Mouse (Mus musculus) CH12.LX (cell line): ENCODE data around the gene Cul5. TPM values are rescaled to one million over a fixed set of nuclear protein-coding genes. Genes with fewer than 3 reads are reported as not detected.

ENCODE experiments used
- DNase-seq: peaks from one replicate; pipeline ENCODE4 v3.0.0-alpha.2; 2013; ENCODE audit errors: extremely low read depth
- H3K27ac ChIP-seq: 2 replicates; pipeline ENCODE4 v1.5.1; 2012; ENCODE audit warnings: low read depth, mild to moderate bottlenecking, control low read depth, moderate library complexity; ENCODE audit not compliant: insufficient read depth
- H3K27me3 ChIP-seq: replicated peaks from 2 replicates; pipeline ENCODE3; 2012; ENCODE audit warnings: inconsistent platforms
- H3K36me3 ChIP-seq, 2 experiments: replicated peaks in 1 of 2; 2 replicates each; pipeline versions ENCODE3 to v1.6.1; 2012; ENCODE audit warnings: inconsistent platforms in 1 of 2, low read length in 1 of 2, mild to moderate bottlenecking in 1 of 2, mixed read lengths in 1 of 2, moderate library complexity in 1 of 2; ENCODE audit not compliant: control insufficient read depth in 1 of 2, insufficient read depth in 1 of 2
- H3K4me1 ChIP-seq, 2 experiments: 2 replicates each; pipeline ENCODE4 v1.6.1; 2012; ENCODE audit warnings: inconsistent platforms in 1 of 2, moderate library complexity in 1 of 2; ENCODE audit not compliant: insufficient read depth in 2 of 2, control insufficient read depth in 1 of 2
- H3K4me2 ChIP-seq: 2 replicates; pipeline ENCODE4 v1.6.1; 2012; ENCODE audit warnings: low read depth, mild to moderate bottlenecking, control low read depth; ENCODE audit not compliant: poor library complexity, insufficient read depth, severe bottlenecking
- H3K4me3 ChIP-seq, 3 experiments: fragments of 150-350 bp in 1 of 3; sonication (generic) in 1 of 3; replicated peaks in 1 of 3; 2 replicates each; pipeline versions ENCODE3 to v1.5.1; 2011 to 2012; ENCODE audit warnings: low read depth in 2 of 3, low read length in 2 of 3, mild to moderate bottlenecking in 2 of 3, moderate library complexity in 2 of 3, control low read depth in 1 of 3, improper control_type of control experiment in 1 of 3, inconsistent platforms in 1 of 3, mixed read lengths in 1 of 3; ENCODE audit not compliant: poor library complexity in 1 of 3
- H3K79me2 ChIP-seq: replicated peaks from 2 replicates; pipeline ENCODE4 v1.6.1; 2012; ENCODE audit warnings: mild to moderate bottlenecking, moderate library complexity; ENCODE audit not compliant: control insufficient read depth, poor library complexity, insufficient read depth, severe bottlenecking; ENCODE audit errors: extremely low read depth
- H3K9ac ChIP-seq: 2 replicates; pipeline ENCODE4 v1.6.1; 2012; ENCODE audit warnings: low read depth, mild to moderate bottlenecking, control low read depth, moderate library complexity; ENCODE audit not compliant: insufficient read depth
- H3K9me3 ChIP-seq: replicated peaks from 2 replicates; pipeline ENCODE3; 2012; ENCODE audit warnings: low read length, inconsistent platforms, mixed read lengths
- CHD1 ChIP-seq: IDR thresholded peaks from 2 replicates; pipeline ENCODE4 v1.6.1; 2012; ENCODE audit warnings: low read depth, low read length, improper control_type of control experiment, inconsistent platforms
- CTCF ChIP-seq, 2 experiments: IDR thresholded peaks in 1 of 2; conservative IDR thresholded peaks in 1 of 2; 2 replicates each; pipeline ENCODE4 v1.5.1; 2011 to 2012; ENCODE audit warnings: low read depth in 2 of 2, low read length in 2 of 2, improper control_type of control experiment in 1 of 2, inconsistent platforms in 1 of 2, mild to moderate bottlenecking in 1 of 2, moderate library complexity in 1 of 2
- ELF1 ChIP-seq: IDR thresholded peaks from 2 replicates; pipeline ENCODE4 v1.6.1; 2014; ENCODE audit warnings: low read depth, mild to moderate bottlenecking, inconsistent platforms, low read length, improper control_type of control experiment
- ETS1 ChIP-seq: conservative IDR thresholded peaks from 2 replicates; pipeline ENCODE4 v1.6.1; 2012; ENCODE audit warnings: low read depth, mild to moderate bottlenecking, inconsistent platforms, low read length, improper control_type of control experiment, moderate library complexity
- GABPA ChIP-seq: IDR thresholded peaks from 2 replicates; pipeline ENCODE4 v1.6.1; 2012; ENCODE audit warnings: low read depth, low read length, improper control_type of control experiment, inconsistent platforms; ENCODE audit not compliant: insufficient replicate concordance
- JUN ChIP-seq: IDR thresholded peaks from 2 replicates; pipeline ENCODE4 v1.6.1; 2011; ENCODE audit warnings: low read depth, mild to moderate bottlenecking, low read length, improper control_type of control experiment, moderate library complexity; ENCODE audit not compliant: insufficient read depth
- JUND ChIP-seq: conservative IDR thresholded peaks from 2 replicates; pipeline ENCODE4 v1.6.1; 2011; ENCODE audit warnings: low read depth, low read length, improper control_type of control experiment
- MAFK ChIP-seq: IDR thresholded peaks from 2 replicates; pipeline ENCODE4 v1.6.1; 2011; ENCODE audit warnings: low read length, improper control_type of control experiment; ENCODE audit not compliant: insufficient replicate concordance
- MAX ChIP-seq: IDR thresholded peaks from 2 replicates; pipeline ENCODE4 v1.6.1; 2011; ENCODE audit warnings: low read length, improper control_type of control experiment
- MAZ ChIP-seq: IDR thresholded peaks from 2 replicates; pipeline ENCODE4 v1.6.1; 2012; ENCODE audit warnings: low read depth, mild to moderate bottlenecking, inconsistent platforms, low read length, improper control_type of control experiment, moderate library complexity
- MEF2A ChIP-seq: IDR thresholded peaks from 2 replicates; pipeline ENCODE4 v1.6.1; 2014; ENCODE audit warnings: low read depth, mild to moderate bottlenecking, inconsistent platforms, low read length, improper control_type of control experiment, borderline replicate concordance
- NELFE ChIP-seq: IDR thresholded peaks from 2 replicates; pipeline ENCODE4 v1.6.1; 2011; ENCODE audit warnings: low read depth, low read length, improper control_type of control experiment
- NRF1 ChIP-seq: IDR thresholded peaks from 2 replicates; pipeline ENCODE4 v1.6.1; 2014; ENCODE audit warnings: low read depth, mild to moderate bottlenecking, inconsistent platforms, low read length, improper control_type of control experiment, moderate library complexity
- SIN3A ChIP-seq: IDR thresholded peaks from 2 replicates; pipeline ENCODE4 v1.6.1; 2012; ENCODE audit warnings: low read length, improper control_type of control experiment, inconsistent platforms
- TBP ChIP-seq: conservative IDR thresholded peaks from 2 replicates; pipeline ENCODE4 v1.6.1; 2011; ENCODE audit warnings: low read depth, low read length, improper control_type of control experiment
- USF1 ChIP-seq: IDR thresholded peaks from 2 replicates; pipeline ENCODE4 v1.6.1; 2014; ENCODE audit warnings: low read depth, mild to moderate bottlenecking, inconsistent platforms, low read length, improper control_type of control experiment
- USF2 ChIP-seq: conservative IDR thresholded peaks from 2 replicates; pipeline ENCODE4 v1.6.1; 2011; ENCODE audit warnings: low read depth, low read length, improper control_type of control experiment
- ZKSCAN1 ChIP-seq: IDR thresholded peaks from 2 replicates; pipeline ENCODE4 v1.6.1; 2012; ENCODE audit warnings: low read depth, inconsistent platforms, low read length, improper control_type of control experiment, borderline replicate concordance
- ZMIZ1 ChIP-seq: IDR thresholded peaks from 2 replicates; pipeline ENCODE4 v1.6.1; 2012; ENCODE audit warnings: low read depth, mild to moderate bottlenecking, inconsistent platforms, low read length, improper control_type of control experiment
- ZNF384 ChIP-seq: IDR thresholded peaks from 2 replicates; pipeline ENCODE4 v1.6.1; 2012; ENCODE audit warnings: low read depth, low read length, improper control_type of control experiment, inconsistent platforms
- dilution Hi-C: fragments of 300-500 bp; cut with MboI; formaldehyde crosslinking; loops from 2 replicates; pipeline ENCODE4 v1.14.3; 2020; ENCODE audit warnings: low sequenced_read_pairs; ENCODE audit not compliant: extremely low pct_unique_long_range_greater_than_20kb, extremely low pct_ligation_motif_present
- in situ Hi-C: fragments of 300-500 bp; cut with MboI; formaldehyde crosslinking; loops from 3 replicates; pipeline ENCODE4 v1.14.3; 2019; ENCODE audit warnings: low sequenced_read_pairs, low pct_ligation_motif_present, low pct_unique_long_range_greater_than_20kb, mixed read lengths
- polyA plus RNA-seq: library from polyadenylated mRNA; unstranded; fragments of >175 nt; gene quantifications from 2 replicates; pipeline ENCODE4 v1.2.1, GENCODE M21; 2012; ENCODE audit warnings: low read depth; ENCODE audit not compliant: insufficient read length
- total RNA-seq, 2 experiments: library from RNA; depleted of rRNA; stranded (reverse); fragments of 300-350 nt in 1 of 2; fragments of >200 nt in 1 of 2; gene quantifications; 2 replicates each; pipeline ENCODE4 v1.2.3; 2012 to 2014

Cul5 gene
- total and polyA plus RNA-seq, 3 experiments: 21.0 to 43.8 (median 37.3) TPM

GRCm38 (mm10) chr9:53691745-53692670 is 22.2 kb upstream of the Cul5 start:
- H3K4me1 ChIP-seq: peaks cover 0 to 5% of the 10 kb centered on the region in 2 experiments; a peak in 1 of 4 replicates
- no peaks in the 10 kb centered on the region for H3K27me3 ChIP-seq
- dilution Hi-C loops (no loop called here), in situ Hi-C loops (no loop called here)
- TF ChIP-seq ELF1: no peak
- no peak for DNase-seq
- no peak overlapping the region for H3K4me3 ChIP-seq
- no peaks in the 10 kb centered on the region for H3K9me3 ChIP-seq
- H3K27ac ChIP-seq: no peak overlapping the region
- no peak overlapping the region for H3K9ac ChIP-seq
- H3K4me2 ChIP-seq: no peak overlapping the region
- H3K79me2 ChIP-seq: no peaks in the 10 kb centered on the region
- no peaks in the 10 kb centered on the region for H3K36me3 ChIP-seq

- in situ Hi-C loops: no loop called here
- H3K9me3 ChIP-seq: peaks cover 2% of the 10 kb centered on the region
- no peaks in the 10 kb centered on the region for H3K79me2 ChIP-seq
- H3K4me3 ChIP-seq: no peak overlapping the region
- TF ChIP-seq ETS1 (no peak), CTCF (conservative IDR thresholded peaks at IDR 0.05 in 1 of 2, IDR thresholded peaks at IDR 0.05 in 1 of 2; ENCODE audit: low read depth in 2 of 2, low read length in 2 of 2) (no peak), ZKSCAN1 (no peak), USF1 (no peak), NRF1 (no peak), MEF2A (no peak), MAZ (no peak), CHD1 (no peak), MAFK (no peak), ZNF384 (no peak), ELF1 (no peak), USF2 (no peak), MAX (no peak), JUN (no peak), SIN3A (no peak), NELFE (no peak), ZMIZ1 (no peak), TBP (no peak), JUND (no peak), GABPA (no peak)
- H3K9ac ChIP-seq: no peak overlapping the region
- H3K36me3 ChIP-seq: peaks cover 0 to 2% of the 10 kb centered on the region in 2 experiments
- no peak for DNase-seq
- H3K27me3 ChIP-seq: no peaks in the 10 kb centered on the region
- no peaks in the 10 kb centered on the region for H3K4me1 ChIP-seq
- no peak overlapping the region for H3K4me2 ChIP-seq
- no peak overlapping the region for H3K27ac ChIP-seq
- dilution Hi-C loops: no loop called here
Measured at GRCm38 (mm10) chr9:53680851-53681250, 11.0 kb upstream of the Cul5 start.
